Mouse (Mus musculus): ENCODE results near the gene Gm8127. TPM values are rescaled to one million over a fixed set of nuclear protein-coding genes. Genes with fewer than 3 reads are reported as not detected.
"Not testable (repeated sequence)": the region's sequence is repeated elsewhere in the genome, so short reads cannot be mapped to it uniquely, and the experiment has no call there.

Gene Gm8127
- polyA plus RNA-seq, 1 experiment from 2014 or later = not detected

GRCm38 (mm10) chr14:43268521-43269084 lies 25.0 kb downstream of the Gm8127 start:
- not testable (repeated sequence) for H3K4me1 ChIP-seq (replicated peaks); H3K4me3 ChIP-seq (replicated peaks); H3K9ac ChIP-seq (replicated peaks); H3K27ac ChIP-seq; ATAC-seq (ENCODE audit: insufficient number of reproducible peaks, insufficient read depth, low FRiP score, low TSS enrichment, low read depth); H3K36me3 ChIP-seq; H3K27me3 ChIP-seq; H3K9me3 ChIP-seq; H3K4me2 ChIP-seq
- WGBS = 51% methylated on average over 2 of the region's 2 CpGs

GRCm38 (mm10) chr14:43263421-43263820 lies 30.2 kb downstream of the Gm8127 start:
- not testable (repeated sequence) for H3K36me3 ChIP-seq; H3K9me3 ChIP-seq; H3K27ac ChIP-seq; H3K27me3 ChIP-seq; ATAC-seq (ENCODE audit: insufficient number of reproducible peaks, insufficient read depth, low FRiP score, low TSS enrichment, low read depth); H3K4me2 ChIP-seq; H3K4me1 ChIP-seq (replicated peaks); H3K9ac ChIP-seq (replicated peaks); H3K4me3 ChIP-seq (replicated peaks)
- WGBS = 92% methylated on average over 3 of the region's 3 CpGs

- WGBS = 96% methylated on average over 3 of the region's 4 CpGs
- ATAC-seq (ENCODE audit: insufficient number of reproducible peaks, insufficient read depth, low FRiP score, low TSS enrichment, low read depth); H3K27me3 ChIP-seq: not testable (repeated sequence)
Measured at GRCm38 (mm10) chr14:43258349-43258748, 35.3 kb downstream of the Gm8127 start, which contains the start of gene Gm8126. Gene Gm8126, plus strand, starts transcription at chr14:43258649.

GRCm38 (mm10) chr14:43256511-43256910 lies 37.1 kb downstream of the Gm8127 start:
- H3K4me3 ChIP-seq (replicated peaks); H3K27me3 ChIP-seq; H3K4me1 ChIP-seq (replicated peaks); H3K36me3 ChIP-seq; H3K27ac ChIP-seq; H3K9me3 ChIP-seq; H3K4me2 ChIP-seq; H3K9ac ChIP-seq (replicated peaks); ATAC-seq (ENCODE audit: insufficient number of reproducible peaks, insufficient read depth, low FRiP score, low TSS enrichment, low read depth): not testable (repeated sequence)
- WGBS = 84% methylated on average over 1 of the region's 1 CpGs

More at GRCm38 (mm10) chr14:43258349-43258748, 35.3 kb downstream of the Gm8127 start, which contains the start of gene Gm8126:
- not testable (repeated sequence) for H3K9ac ChIP-seq (replicated peaks); H3K27ac ChIP-seq; H3K4me2 ChIP-seq; H3K36me3 ChIP-seq; H3K9me3 ChIP-seq; H3K4me3 ChIP-seq (replicated peaks); H3K4me1 ChIP-seq (replicated peaks)

- ATAC-seq (ENCODE audit: insufficient number of reproducible peaks, insufficient read depth, low FRiP score, low TSS enrichment, low read depth); H3K9ac ChIP-seq (replicated peaks); H3K4me3 ChIP-seq (replicated peaks); H3K27ac ChIP-seq; H3K27me3 ChIP-seq; H3K9me3 ChIP-seq; H3K4me1 ChIP-seq (replicated peaks); H3K36me3 ChIP-seq; H3K4me2 ChIP-seq: not testable (repeated sequence)
- WGBS = 34% methylated on average over 5 of the region's 6 CpGs
Measured at GRCm38 (mm10) chr14:43250549-43251253, 42.9 kb downstream of the Gm8127 start.

- H3K27me3 ChIP-seq; H3K4me3 ChIP-seq (replicated peaks); H3K9me3 ChIP-seq; ATAC-seq (ENCODE audit: insufficient number of reproducible peaks, insufficient read depth, low FRiP score, low TSS enrichment, low read depth); H3K36me3 ChIP-seq; H3K9ac ChIP-seq (replicated peaks); H3K4me2 ChIP-seq; H3K27ac ChIP-seq; H3K4me1 ChIP-seq (replicated peaks): not testable (repeated sequence)
- 23% methylated on average over 9 of the region's 12 CpGs for WGBS
Measured at GRCm38 (mm10) chr14:43249611-43250170, 43.9 kb downstream of the Gm8127 start.

Other genes with a start within 250 kb of the Gm8127 start
- not detected in 2 replicates for gene Gm8094, start 217.2 kb downstream of the Gm8127 start, polyA plus RNA-seq (2016; fragmentation: Nextera tagmentation; extraction: Ambion mirVana)
- gene Gm8104, start 193.2 kb downstream of the Gm8127 start, polyA plus RNA-seq (2016; fragmentation: Nextera tagmentation; extraction: Ambion mirVana) = 0.21 TPM in 1 of 2 replicates, not detected in the other
- 0.26 TPM in 1 of 2 replicates, not detected in the other for gene Gm7233, start 114.0 kb downstream of the Gm8127 start, polyA plus RNA-seq (2016; fragmentation: Nextera tagmentation; extraction: Ambion mirVana)
- gene Gm8122, start 58.5 kb downstream of the Gm8127 start, polyA plus RNA-seq (2016; fragmentation: Nextera tagmentation; extraction: Ambion mirVana) = not detected in 2 replicates
- not detected in 2 replicates for gene Gm8126, start 35.2 kb downstream of the Gm8127 start, polyA plus RNA-seq (2016; fragmentation: Nextera tagmentation; extraction: Ambion mirVana)
- gene Gm9732, start 18.8 kb downstream of the Gm8127 start, polyA plus RNA-seq (2016; fragmentation: Nextera tagmentation; extraction: Ambion mirVana) = not detected in 2 replicates
- gene 1700001F09Rik, start 54.0 kb upstream of the Gm8127 start, polyA plus RNA-seq (2016; fragmentation: Nextera tagmentation; extraction: Ambion mirVana) = not detected in 2 replicates
- gene Gm8138, start 122.5 kb upstream of the Gm8127 start, polyA plus RNA-seq (2016; fragmentation: Nextera tagmentation; extraction: Ambion mirVana) = not detected in 2 replicates
- 0.15 TPM in 1 of 2 replicates, not detected in the other for gene Gm5799, start 249.7 kb upstream of the Gm8127 start, polyA plus RNA-seq (2016; fragmentation: Nextera tagmentation; extraction: Ambion mirVana)

All from limb, embryonic 12.5 days (tissue).